Mouse (Mus musculus) MEL-GATA-1-ER (cell line): ENCODE data around the gene Fbxo22.
"Not testable (repeated sequence)": the region's sequence is repeated elsewhere in the genome, so short reads cannot be mapped to it uniquely, and the experiment has no call there.

Experiments
- DNase-seq: peaks from one replicate; pipeline ENCODE4 v3.0.0-alpha.2; 2012; ENCODE audit warnings: low read depth; ENCODE audit errors: extremely low read depth

Gene Fbxo22

DNA sequence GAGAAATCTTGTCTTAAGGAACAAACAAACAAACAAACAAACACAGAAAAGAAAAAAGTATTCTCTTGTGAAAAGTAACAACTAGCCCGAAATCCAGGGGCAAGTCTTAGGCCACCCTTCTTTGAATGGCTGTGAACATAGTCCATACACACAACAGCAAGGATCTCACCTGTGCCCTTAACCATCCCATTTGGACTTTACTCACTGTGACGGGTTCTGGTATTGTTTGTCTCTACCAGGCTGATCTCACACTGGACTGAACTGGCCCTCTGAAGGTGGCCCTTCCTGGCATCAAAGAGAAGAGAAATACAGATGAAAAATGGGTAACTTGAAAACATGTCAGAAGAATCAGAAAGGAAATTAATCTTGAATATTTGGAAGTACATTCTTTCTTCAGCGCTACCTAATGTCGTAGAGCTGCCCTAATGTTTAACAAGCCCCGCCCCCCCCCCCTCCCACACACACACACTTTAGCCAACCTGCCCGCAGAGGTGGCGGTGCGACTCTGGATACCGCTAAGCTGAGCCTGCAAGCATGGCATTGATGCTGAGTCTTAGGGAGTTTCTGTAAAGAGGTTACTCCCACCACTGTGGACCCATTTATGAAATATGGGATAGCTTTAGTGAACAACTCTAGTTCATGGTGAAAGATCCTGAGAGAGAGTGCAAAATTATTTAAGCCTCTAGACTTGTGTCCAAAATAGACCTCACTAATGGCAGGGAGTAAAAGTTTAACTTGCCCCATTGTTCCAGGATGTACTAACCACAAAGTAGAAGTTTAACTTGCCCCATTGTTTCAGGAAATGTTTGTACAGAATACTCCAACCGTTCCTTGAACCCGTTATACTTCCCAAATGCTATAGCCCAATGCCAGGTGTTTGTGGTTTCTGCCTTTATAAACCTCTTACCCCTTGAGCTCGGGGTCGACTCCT is 27.8 kb downstream of the Fbxo22 start:
- no peak for DNase-seq

GRCm38 (mm10) chr9:55240852-55241251 is 32.1 kb downstream of the Fbxo22 start:
- DNase-seq = no peak

GRCm38 (mm10) chr9:55241863-55242685 is 33.3 kb downstream of the Fbxo22 start:
- no peak for DNase-seq

DNA sequence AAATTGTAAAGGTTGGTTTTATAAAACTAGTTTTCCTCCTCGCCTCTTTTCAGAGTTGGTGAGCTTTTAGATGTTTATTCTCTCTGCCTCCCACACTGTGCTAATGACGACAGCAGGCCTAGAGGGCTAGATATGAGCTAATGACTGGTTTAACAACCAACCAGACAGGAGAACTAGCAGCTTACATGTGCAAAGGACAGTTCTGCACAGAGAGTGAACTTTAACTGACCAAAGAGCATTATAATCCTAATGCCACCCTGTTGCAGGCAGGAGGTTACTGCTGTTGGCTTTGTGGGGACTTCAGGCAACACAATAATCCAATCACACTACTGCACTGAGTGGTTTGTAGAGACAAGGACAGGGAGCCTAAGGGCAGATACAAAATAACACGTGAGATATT is 34.6 kb downstream of the Fbxo22 start:
- DNase-seq = no peak

GRCm38 (mm10) chr9:55244079-55244478 is 35.4 kb downstream of the Fbxo22 start:
- peak; percentile 47 for DNase-seq

- not testable (repeated sequence) for DNase-seq
These were observed 36.5 kb downstream of the Fbxo22 start for GRCm38 (mm10) chr9:55245057-55245750.

DNA sequence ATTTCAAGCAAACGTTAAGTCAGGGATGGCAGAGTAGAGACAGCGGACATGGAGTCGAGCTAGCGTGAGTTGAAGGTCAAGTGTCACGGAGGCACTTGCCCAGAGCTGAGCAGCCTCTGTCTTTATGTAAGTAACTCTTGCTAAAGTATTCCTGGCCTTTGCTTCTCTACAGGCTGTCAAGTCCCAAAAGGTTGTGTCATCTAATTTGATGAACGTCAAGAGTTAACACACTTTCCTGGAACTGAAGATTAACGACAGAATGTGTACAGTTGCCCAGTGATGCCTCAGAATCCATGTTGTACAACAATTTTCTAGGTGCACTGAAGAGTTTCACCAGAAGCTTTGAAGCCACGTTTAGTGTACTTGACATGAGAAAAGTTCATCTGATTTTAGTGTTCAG is 37.7 kb downstream of the Fbxo22 start:
- no peak for DNase-seq

- no peak for DNase-seq
These were observed 38.2 kb downstream of the Fbxo22 start for GRCm38 (mm10) chr9:55246918-55247317.

DNA sequence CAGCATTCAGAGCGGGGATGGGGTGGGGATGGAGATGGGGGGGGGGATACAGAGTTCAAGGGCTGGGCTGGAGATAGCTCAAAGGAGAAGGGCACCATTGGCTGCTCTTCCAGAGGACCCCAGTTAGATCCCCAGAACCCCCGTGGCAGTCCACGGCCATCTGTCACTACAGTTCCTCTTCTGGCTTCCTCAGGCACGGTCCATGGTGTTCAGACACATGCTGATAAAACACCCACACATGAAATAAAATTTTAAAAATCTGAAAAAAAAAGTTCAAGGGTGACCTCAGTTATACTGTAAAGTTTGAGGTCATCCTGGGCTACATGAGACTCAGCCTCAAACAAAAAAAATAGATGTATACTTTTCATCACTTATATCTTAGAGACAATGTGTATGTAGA is 39.7 kb downstream of the Fbxo22 start:
- DNase-seq = peak; percentile 9

DNA sequence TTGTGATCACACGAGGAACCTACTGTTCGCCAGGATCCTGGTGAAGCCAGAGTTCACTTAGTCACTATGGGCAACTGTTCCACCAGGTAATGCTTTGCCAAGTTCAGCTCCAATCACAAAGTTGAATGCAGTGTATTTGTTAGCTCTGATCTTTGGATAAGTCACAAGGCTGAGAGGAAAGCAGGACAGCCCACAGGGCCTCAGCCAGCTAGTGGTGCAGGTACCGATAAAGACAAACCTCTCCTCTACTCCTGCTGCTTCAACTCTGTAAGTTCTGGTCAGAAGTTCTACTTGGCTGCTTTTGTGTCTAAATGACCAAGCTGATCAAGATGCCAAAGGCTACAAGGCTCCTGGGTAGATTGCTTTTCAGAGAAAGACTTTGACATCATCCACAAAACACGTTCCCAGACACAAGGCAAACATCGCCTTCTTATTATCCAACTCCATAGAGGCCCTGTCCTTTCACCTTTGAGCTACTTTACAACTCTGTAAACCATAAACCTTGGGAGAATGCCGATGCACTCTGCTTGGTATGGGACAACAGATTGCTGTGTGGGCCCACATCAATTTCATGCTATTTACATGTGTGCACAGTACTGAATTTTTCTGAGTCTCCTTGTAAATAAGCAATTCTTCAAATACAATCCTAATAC is 42.0 kb downstream of the Fbxo22 start:
- no peak for DNase-seq

GRCm38 (mm10) chr9:55252097-55252496 is 43.4 kb downstream of the Fbxo22 start:
- DNase-seq = peak; percentile 15

GRCm38 (mm10) chr9:55253849-55254248 is 45.1 kb downstream of the Fbxo22 start:
- no peak for DNase-seq

GRCm38 (mm10) chr9:55255056-55255455 is 46.3 kb downstream of the Fbxo22 start:
- no peak for DNase-seq

GRCm38 (mm10) chr9:55255604-55256003 is 46.9 kb downstream of the Fbxo22 start:
- no peak for DNase-seq

GRCm38 (mm10) chr9:55257105-55257504 is 48.4 kb downstream of the Fbxo22 start:
- no peak for DNase-seq

DNA sequence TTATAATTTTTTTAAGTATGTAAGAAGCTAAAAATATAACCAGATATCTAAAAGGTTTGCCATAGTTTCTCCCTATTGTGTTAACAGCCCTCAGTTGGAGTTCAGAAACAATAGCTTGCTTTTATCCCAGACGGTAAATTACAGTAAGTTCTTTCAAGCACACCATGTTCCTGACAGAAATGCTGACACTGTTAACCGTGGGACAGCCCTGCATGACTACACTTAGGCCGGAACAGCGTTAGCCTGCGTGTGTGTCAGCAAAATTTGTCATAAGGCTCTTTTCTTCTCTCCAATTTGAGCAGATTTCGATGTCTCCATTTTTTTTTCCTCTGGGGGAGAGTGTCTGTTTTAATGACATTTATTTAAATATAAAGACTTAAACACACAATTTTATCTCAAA is 51.0 kb downstream of the Fbxo22 start:
- DNase-seq = no peak

DNA sequence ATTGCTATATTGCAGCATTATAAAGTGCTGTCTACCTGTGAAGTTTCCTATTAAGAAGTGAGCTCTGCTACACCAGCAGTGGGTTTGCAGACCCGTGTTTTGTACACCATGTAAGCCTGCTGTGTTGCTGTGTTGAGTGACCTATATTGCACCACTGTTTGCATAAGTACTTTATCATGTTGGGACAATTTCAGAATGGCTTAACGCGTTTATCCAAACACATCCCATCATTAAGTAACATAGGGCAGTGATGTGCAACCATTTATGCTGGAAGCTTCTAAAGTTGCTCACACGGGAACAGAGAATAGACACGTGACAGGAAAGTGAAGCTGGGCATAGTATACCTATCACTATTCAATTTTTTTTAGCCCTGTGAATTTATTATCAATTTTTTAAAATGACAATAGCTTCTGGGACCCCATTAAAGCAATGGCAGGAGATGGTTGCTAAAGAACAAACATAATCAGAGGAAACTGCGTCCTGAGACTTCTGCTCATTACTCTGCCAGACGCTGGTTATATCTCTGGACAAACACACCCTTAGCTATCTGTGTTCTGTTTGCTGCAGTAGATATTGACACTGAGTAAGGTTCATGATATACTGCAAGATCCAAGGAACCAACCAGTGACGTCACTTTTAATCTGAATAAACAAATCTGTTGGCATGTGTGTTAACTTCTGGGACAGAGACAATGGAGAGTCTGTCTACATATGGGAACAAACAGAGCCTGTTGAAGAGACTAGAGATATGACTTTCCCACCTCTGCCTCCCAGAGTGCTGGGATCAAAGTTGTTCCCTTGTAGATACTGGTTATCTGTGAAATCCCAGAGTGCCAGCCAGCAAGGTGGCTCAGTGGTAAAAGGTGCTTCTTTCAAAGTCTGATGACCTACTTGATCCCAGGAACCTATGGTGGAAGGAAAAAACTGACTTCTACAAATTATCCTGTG is 55.9 kb downstream of the Fbxo22 start:
- DNase-seq = no peak

DNA sequence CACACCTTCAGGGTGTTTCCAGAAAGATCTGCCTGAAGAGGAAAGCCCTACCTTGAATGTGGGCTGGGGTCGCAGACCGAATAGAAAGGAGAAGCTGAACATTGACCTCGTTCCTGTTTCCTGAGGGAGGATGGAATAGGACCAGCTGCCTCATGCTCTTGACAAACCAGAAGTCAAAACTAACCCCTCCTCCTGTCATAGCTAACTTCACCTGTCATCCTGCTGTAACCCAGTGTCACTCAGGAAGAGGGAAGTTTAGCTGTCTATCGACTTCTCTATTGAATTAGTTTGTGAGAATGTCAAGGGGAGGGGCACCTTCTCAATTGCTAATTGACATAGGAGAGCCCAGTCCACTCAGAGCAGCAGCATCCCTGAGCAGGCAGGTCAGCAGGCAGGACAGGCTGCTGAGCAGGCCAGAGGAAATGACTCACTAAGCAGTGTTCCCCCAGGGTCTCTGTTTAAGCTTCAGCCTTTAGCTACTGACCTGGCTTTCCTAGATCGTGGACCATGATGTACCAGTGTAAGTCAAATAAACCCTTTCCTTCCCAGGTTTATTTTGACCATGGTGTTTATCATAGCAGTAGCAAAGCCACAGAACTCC is 63.3 kb downstream of the Fbxo22 start:
- DNase-seq = no peak

DNA sequence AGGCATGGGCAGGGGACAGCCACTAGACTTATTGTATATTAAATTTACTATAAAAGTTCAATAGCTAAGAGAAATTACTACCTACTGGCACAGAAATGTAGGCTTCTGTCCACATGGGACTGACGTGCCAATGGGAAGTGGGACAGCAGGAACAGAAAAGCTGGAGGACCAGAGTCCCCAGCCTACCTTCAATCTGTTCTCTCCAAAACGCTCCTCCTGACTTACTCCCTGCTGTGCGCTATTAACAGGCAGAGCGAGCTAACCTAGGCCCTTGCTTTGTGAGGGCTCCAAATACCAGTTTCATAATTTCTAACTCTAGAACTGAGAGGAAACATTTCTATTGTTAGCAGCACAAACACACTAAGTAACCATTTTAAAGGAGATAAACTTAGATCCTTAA is 65.2 kb downstream of the Fbxo22 start:
- no peak for DNase-seq
